Mouse (Mus musculus) Patski (cell line): ENCODE measurements around the gene Gm5591. TPM values are rescaled to one million over a fixed set of nuclear protein-coding genes. Genes with fewer than 3 reads are reported as not detected.
"Not testable (repeated sequence)": the region's sequence is repeated elsewhere in the genome, so short reads cannot be mapped to it uniquely, and the experiment has no call there.

Source experiments
- ATAC-seq: fragments of 100-300 bp; one replicate; pipeline ENCODE4 v1.8.0; 2021
- CTCF ChIA-PET: fragments of 350-600 bp; sonication (Branson Sonifier 250); formaldehyde crosslinking; loops from one replicate; lab custom pipeline; 2022; ENCODE audit warnings: inconsistent platforms; lab: Charles Lee
- POLR2A ChIA-PET: fragments of 350-600 bp; sonication (Branson Sonifier 250); formaldehyde crosslinking; loops from one replicate; lab custom pipeline; 2022; ENCODE audit warnings: antibody characterized with exemption, inconsistent platforms; lab: Charles Lee
- DNase-seq: peaks from one replicate; pipeline ENCODE4 v3.0.0-alpha.2; 2011; ENCODE audit warnings: low read depth, low spot score
- H3K27me3 ChIP-seq: fragments of 371-371 bp; one replicate; pipeline ENCODE4 v1.5.1; 2021
- in situ Hi-C: fragments of 300-500 bp; cut with MboI; formaldehyde crosslinking; loops from 3 replicates; pipeline ENCODE4 v1.11.1; 2018; ENCODE audit warnings: low pct_unique_long_range_greater_than_20kb, mixed read lengths
- polyA plus RNA-seq: library from polyadenylated mRNA; unstranded; gene quantifications from one replicate; pipeline ENCODE4 v1.2.3, GENCODE M21; 2021

Gm5591 gene
- not detected for polyA plus RNA-seq

DNA sequence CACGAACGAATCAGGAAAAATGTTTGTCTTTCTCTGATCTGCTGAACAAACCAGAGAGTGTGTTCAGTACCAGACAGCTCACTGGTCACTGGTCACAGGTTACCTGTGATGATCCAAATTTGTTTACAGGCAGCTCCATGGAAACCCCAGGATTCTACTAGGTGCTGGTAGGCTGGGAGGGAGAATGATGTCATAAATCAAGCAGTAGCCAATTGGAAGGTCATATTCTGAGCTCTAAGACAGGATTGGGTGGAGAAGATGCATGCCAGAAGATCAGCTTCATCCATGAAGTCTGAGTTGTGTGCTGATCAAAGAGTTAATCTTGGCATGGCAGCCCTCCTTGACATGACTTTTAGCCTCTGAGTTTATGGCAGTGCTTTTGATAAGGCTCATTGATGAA lies at the start of gene Gm5591:
Gene Gm5591 (minus strand): TSS at position 101 of the 400 bp plus-strand sequence.
- CTCF ChIA-PET, H3K27me3 ChIP-seq, DNase-seq, ATAC-seq, in situ Hi-C loops, POLR2A ChIA-PET: not testable (repeated sequence)

GRCm38 (mm10) chr7:38488468-38488867 lies 39.5 kb downstream of the Gm5591 start:
- POLR2A ChIA-PET, ATAC-seq, DNase-seq, H3K27me3 ChIP-seq, CTCF ChIA-PET, in situ Hi-C loops: not testable (repeated sequence)
